12 mouse cellular contexts compared by ENCODE assay signal in the genomic region with DNA sequence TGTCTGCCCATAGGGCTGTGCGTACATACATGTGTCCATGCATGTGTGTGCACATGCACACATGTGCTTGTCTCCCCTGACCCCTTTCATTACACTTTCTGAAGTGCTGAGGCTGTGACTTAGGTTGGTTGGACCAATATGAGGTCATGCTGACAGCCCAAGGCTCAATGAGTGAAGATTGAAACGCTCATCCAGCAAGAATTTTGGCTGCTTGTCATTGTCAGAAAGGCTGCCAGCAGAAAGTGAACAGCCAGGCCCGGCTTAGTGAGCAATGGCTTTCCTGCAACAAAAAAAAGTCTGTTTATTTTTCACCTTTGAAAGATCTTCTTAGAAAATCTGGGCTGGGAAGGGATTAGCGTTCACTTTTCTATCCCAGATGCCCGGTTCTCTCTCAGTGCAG.
DNase-seq lines count a peak whose midpoint lies in the region; ATAC-seq and TF ChIP-seq lines count a peak whose summit lies in the region.
"Had no signal": no experiment of that assay in that cellular context is flagged by ENCODE, and none has a peak within 500 bp of the region (broad histone marks: within the 10 kb centered on the region; RNA-seq: fewer than 3 reads in every experiment).

No protein-coding gene starts in this region.

- ATAC-seq in cerebellum, adult (ENCODE audit: insufficient number of reproducible peaks, low FRiP score, low TSS enrichment): 0 out of 2 replicates have a peak, but pooled peaks have one; percentile 15
- ATAC-seq in heart, embryonic 13.5 days (ENCODE audit: extremely low read depth, insufficient number of reproducible peaks, low FRiP score, low TSS enrichment): no peak
- ATAC-seq: activated CD4-positive, CD25-positive, alpha-beta regulatory T cell, adult 4 months had no signal

- 65% methylated on average over 5 of the region's 5 CpGs for WGBS in heart, embryonic 13.5 days
- 89% methylated on average over 5 of the region's 5 CpGs for WGBS in hindbrain, embryonic 10.5 days

- DNase-seq in cerebellum, postnatal 4 days (ENCODE audit: low spot score in 2 of 2): no peak
- peak; percentile 59 for DNase-seq in urinary bladder, postnatal 14 days (ENCODE audit: low spot score)
- DNase-seq in urinary bladder, adult 2 months (ENCODE audit: low spot score): no peak
- peak; percentile 32 to 65 for DNase-seq in urinary bladder, postnatal 36 days (ENCODE audit: low spot score in 2 of 2)
- DNase-seq in left cerebral cortex, adult 2 months (ENCODE audit: extremely low spot score in 1 of 2, low spot score in 2 of 2): no peak
- no peak for DNase-seq in hindbrain, embryonic 10.5 days (ENCODE audit: low spot score)
- DNase-seq: spleen, adult 18-20 months had no signal

- no peak for TF ChIP-seq CTCF in left cerebral cortex, adult 2 months (IDR thresholded peaks at IDR 0.05)

- no peaks in the 10 kb centered on the region for H3K27me3 ChIP-seq in heart, embryonic 13.5 days (replicated peaks)
- no peaks in the 10 kb centered on the region for H3K27me3 ChIP-seq in hindbrain, embryonic 10.5 days (ENCODE audit: insufficient read depth, poor library complexity, severe bottlenecking)
- H3K27me3 ChIP-seq: midbrain, embryonic 12.5 days had no signal

- 0 out of 2 replicates have a peak overlapping the region, but pooled peaks have one; percentile 9 for H3K27ac ChIP-seq in heart, embryonic 13.5 days (replicated peaks)
- no peak overlapping the region for H3K27ac ChIP-seq in left cerebral cortex, adult 2 months
- H3K27ac ChIP-seq in hindbrain, embryonic 10.5 days: no peak overlapping the region
- H3K27ac ChIP-seq: layer of hippocampus, adult 2 months; midbrain, embryonic 12.5 days had no signal

- H3K4me2 ChIP-seq in heart, embryonic 13.5 days: no peak overlapping the region
- H3K4me2 ChIP-seq: midbrain, embryonic 12.5 days had no signal

- H3K9me3 ChIP-seq in heart, embryonic 13.5 days: no peaks in the 10 kb centered on the region
- H3K9me3 ChIP-seq in hindbrain, embryonic 10.5 days: no peaks in the 10 kb centered on the region
- H3K9me3 ChIP-seq: midbrain, embryonic 12.5 days had no signal

- no peak overlapping the region for H3K4me3 ChIP-seq in heart, embryonic 13.5 days
- H3K4me3 ChIP-seq in left cerebral cortex, adult 2 months: no peak overlapping the region
- H3K4me3 ChIP-seq in hindbrain, embryonic 10.5 days: no peak overlapping the region
- H3K4me3 ChIP-seq: layer of hippocampus, adult 2 months; midbrain, embryonic 12.5 days had no signal

- H3K36me3 ChIP-seq in heart, embryonic 13.5 days: no peaks in the 10 kb centered on the region
- H3K36me3 ChIP-seq in hindbrain, embryonic 10.5 days: no peaks in the 10 kb centered on the region
- H3K36me3 ChIP-seq: midbrain, embryonic 12.5 days had no signal

- peaks cover 29% of the 10 kb centered on the region for H3K4me1 ChIP-seq in heart, embryonic 13.5 days
- peaks cover 17% of the 10 kb centered on the region for H3K4me1 ChIP-seq in hindbrain, embryonic 10.5 days (replicated peaks)

- H3K9ac ChIP-seq in heart, embryonic 13.5 days: no peak overlapping the region
- H3K9ac ChIP-seq: midbrain, embryonic 12.5 days had no signal

- intact Hi-C loops in left cerebral cortex, adult 2 months (cut with DNase I): no loop called here

Comparison
In these comparisons a context has a peak if more than half of its experiments do, and no peak if none do; other contexts are left out.
1. DNase-seq: peak in urinary bladder, postnatal 14 days (single experiment) and urinary bladder, postnatal 36 days (2 of 2); none in cerebellum, postnatal 4 days (0 of 2), urinary bladder, adult 2 months (single experiment), left cerebral cortex, adult 2 months (0 of 2) and hindbrain, embryonic 10.5 days (single experiment).